Mouse (Mus musculus) neural tube, embryonic 12.5 days (tissue): ENCODE results near the gene Ntrk3. TPM values are rescaled to one million over a fixed set of nuclear protein-coding genes. Genes with fewer than 3 reads are reported as not detected.

Experiments
- ATAC-seq: fragments of 200-750 bp; cut with Nextera tagmentation; 2 replicates; pipeline ENCODE4 v1.8.0; 2017; ENCODE audit warnings: low read depth, mild to moderate bottlenecking, moderate TSS enrichment, moderate library complexity; ENCODE audit not compliant: low FRiP score
- H3K27ac ChIP-seq: fragments of 300-500 bp; sonication (generic); 2 replicates; pipeline ENCODE4 v1.5.1; 2016
- H3K27me3 ChIP-seq: fragments of 300-500 bp; sonication (generic); replicated peaks from 2 replicates; pipeline ENCODE4 v1.6.1; 2016; ENCODE audit warnings: mild to moderate bottlenecking
- H3K36me3 ChIP-seq: fragments of 300-500 bp; sonication (generic); 2 replicates; pipeline ENCODE4 v1.6.1; 2016; ENCODE audit warnings: mild to moderate bottlenecking
- H3K4me1 ChIP-seq: fragments of 300-500 bp; sonication (generic); 2 replicates; pipeline ENCODE4 v1.6.1; 2016
- H3K4me2 ChIP-seq: fragments of 300-500 bp; sonication (generic); replicated peaks from 2 replicates; pipeline ENCODE4 v1.6.1; 2016; ENCODE audit warnings: mild to moderate bottlenecking
- H3K4me3 ChIP-seq: fragments of 300-500 bp; sonication (generic); 2 replicates; pipeline ENCODE4 v1.5.1; 2016
- H3K9ac ChIP-seq: fragments of 300-500 bp; sonication (generic); 2 replicates; pipeline ENCODE4 v1.6.1; 2016; ENCODE audit warnings: mild to moderate bottlenecking
- H3K9me3 ChIP-seq: fragments of 300-500 bp; sonication (generic); 2 replicates; pipeline ENCODE4 v1.6.1; 2016; ENCODE audit warnings: mild to moderate bottlenecking
- WGBS: fragments of 180-500 bp; shearing (Covaris S2); methylation state at CpG from one replicate; pipeline ENCODE4 v1.1.7; 2016; 5-methylcytosine and 5-hydroxymethylcytosine counted together
- polyA plus RNA-seq: library from polyadenylated mRNA; unstranded; fragments of >200 nt; fragmentation: Nextera tagmentation; extraction: Ambion mirVana; gene quantifications from 2 replicates; pipeline ENCODE4 v1.2.1, GENCODE M21; 2016

Ntrk3 gene
- polyA plus RNA-seq, 1 experiment from 2014 or later = 17.6 TPM

DNA sequence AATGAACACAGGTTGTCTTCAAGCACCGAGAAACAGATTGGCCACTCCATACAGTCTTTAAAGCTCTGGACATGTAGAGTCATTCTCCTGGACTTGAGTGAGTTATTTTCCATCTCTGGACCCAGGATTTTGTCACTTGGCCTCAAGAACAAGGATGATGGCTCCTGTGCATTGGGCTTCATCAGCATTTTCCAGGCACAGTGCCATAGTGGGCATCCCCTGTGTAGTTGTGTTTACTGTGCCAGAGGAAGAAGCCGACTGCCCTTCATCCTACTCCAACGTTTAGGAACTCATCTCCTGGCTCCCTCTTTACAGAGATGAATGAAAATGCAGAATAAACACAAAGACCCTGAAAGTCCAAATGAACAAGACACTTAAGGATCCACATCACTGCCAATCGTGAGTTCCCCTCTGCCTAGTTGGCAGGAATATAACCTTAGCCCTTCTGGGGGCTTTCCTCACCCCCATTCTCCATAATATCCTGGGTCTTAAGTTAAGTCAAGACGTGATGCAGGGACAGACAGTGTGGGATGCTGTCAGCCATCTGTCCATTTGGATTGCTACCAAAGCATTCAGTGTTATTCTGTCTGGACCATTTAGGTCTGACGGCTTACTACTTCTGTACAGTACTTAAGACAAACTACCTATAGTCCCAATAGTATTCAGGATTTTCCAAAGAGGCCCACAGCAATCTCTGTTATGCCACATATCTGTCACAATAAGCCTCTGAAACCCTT, 137.7 kb downstream of the Ntrk3 start:
- 85% methylated on average over 6 of the region's 6 CpGs for WGBS
- Histone ChIP-seq H3K36me3 (no peaks in the 10 kb centered on the region), H3K4me1 (peaks cover 31% of the 10 kb centered on the region), H3K4me2 (no peak overlapping the region), H3K27ac (no peak overlapping the region), H3K27me3 (peaks cover 3% of the 10 kb centered on the region; the same call in 1 of the 2 replicates), H3K9me3 (no peaks in the 10 kb centered on the region), H3K4me3 (no peak overlapping the region), H3K9ac (no peak overlapping the region)
- no peak for ATAC-seq

DNA sequence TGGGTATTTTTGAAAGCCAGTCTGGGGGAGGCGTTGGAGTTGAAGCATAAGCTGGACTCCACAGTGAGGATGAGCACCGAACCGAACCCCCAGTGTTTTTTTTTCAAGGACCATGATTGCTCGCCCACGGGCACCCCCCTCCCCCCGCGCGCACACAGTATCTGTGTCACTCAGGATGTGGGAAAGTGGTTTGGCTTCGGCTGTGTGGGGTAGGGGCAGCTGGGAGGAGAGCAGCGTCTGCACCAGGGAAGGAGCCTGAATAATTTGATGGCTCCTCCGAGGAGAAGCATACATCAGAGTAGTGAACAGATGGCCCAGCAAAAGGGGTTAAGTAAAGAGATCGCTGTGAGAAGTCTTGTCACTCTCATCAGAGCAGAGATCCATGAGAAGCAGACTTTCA, 139.7 kb downstream of the Ntrk3 start:
- 36% methylated on average over 12 of the region's 12 CpGs for WGBS
- no peak overlapping the region for H3K27ac ChIP-seq
- no peak overlapping the region for H3K9ac ChIP-seq
- peaks cover 18% of the 10 kb centered on the region for H3K4me1 ChIP-seq
- no peaks in the 10 kb centered on the region for H3K9me3 ChIP-seq
- peaks cover 3% of the 10 kb centered on the region; the same call in 1 of the 2 replicates for H3K27me3 ChIP-seq
- ATAC-seq = no peak
- no peaks in the 10 kb centered on the region for H3K36me3 ChIP-seq
- peak overlapping the region; percentile 22; the same call in 1 of the 2 replicates for H3K4me2 ChIP-seq
- H3K4me3 ChIP-seq = no peak overlapping the region

DNA sequence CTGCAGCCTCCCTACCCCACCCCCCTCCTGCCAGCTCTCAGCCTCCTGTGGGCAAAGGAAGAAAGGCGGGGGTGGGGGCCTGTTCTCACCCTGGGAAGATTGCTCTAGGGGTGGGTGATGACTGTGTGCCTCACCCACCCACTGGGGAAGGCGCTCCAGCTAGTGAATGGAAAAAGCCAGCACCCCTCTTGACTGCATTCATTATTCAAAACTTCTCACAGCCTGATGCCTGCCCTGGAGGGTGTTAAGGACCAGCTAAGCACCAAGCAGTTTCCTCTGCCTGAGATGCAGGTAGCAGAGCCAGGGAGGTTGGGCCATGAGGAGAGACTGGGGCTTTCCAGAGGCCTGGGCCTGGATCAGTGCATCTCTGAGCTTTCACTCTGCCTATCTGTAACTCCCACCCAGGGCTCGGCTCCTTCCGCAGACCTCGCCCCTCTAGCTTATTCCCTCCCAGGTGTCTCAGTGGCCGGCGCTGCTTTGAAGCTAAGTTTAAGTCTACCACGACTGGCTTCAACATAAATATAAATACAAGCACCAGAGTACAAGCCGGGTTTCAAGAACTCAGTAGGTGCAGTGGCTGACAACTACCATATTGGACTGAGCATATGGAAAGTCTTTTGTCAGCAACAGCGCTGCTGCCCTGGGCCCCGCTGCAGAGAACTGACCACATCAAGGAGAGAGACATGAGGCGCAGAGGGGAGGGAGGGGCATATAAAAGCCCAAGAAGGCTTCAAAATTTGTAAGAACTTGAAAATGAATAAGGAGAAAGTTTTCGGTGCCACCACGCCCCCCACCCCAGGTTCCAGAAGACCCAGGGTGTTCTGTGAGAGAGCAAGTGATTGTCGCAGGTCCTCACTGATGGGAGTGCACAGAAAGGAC, 140.3 kb downstream of the Ntrk3 start:
- H3K4me2 ChIP-seq = peak overlapping the region; percentile 22; the same call in 1 of the 2 replicates
- ATAC-seq = peak; percentile 18; the same call in 1 of the 2 replicates
- H3K9ac ChIP-seq = no peak overlapping the region
- no peaks in the 10 kb centered on the region for H3K36me3 ChIP-seq
- peaks cover 18% of the 10 kb centered on the region for H3K4me1 ChIP-seq
- no peak overlapping the region for H3K4me3 ChIP-seq
- H3K27ac ChIP-seq = no peak overlapping the region
- WGBS = 31% methylated on average over 15 of the region's 15 CpGs
- H3K27me3 ChIP-seq = peaks cover 3% of the 10 kb centered on the region; the same call in 1 of the 2 replicates
- H3K9me3 ChIP-seq = no peaks in the 10 kb centered on the region

DNA sequence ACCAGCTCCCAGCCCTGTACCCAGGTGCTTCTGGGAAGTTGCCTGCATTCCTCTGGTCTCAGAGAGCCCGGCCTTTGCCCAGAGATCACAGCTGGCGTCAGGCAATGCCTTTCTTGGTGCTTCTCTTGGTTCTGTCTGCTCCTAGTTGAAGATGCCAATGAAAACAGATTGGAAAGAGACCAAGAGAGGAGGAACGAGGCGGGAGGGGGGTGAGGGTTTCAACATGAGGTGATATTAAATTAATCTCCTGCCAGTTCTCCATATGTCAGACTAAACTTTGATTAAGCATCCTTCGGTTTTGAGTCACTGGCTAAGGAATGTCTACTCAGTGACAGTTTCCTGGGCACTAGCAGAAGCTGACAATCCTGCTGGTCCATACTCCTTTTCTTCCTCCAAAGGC, 141.3 kb downstream of the Ntrk3 start:
- Histone ChIP-seq H3K36me3 (no peaks in the 10 kb centered on the region), H3K4me3 (no peak overlapping the region), H3K27ac (no peak overlapping the region), H3K4me2 (no peak overlapping the region), H3K9ac (no peak overlapping the region), H3K9me3 (no peaks in the 10 kb centered on the region), H3K27me3 (peaks cover 3% of the 10 kb centered on the region; the same call in 1 of the 2 replicates), H3K4me1 (peaks cover 18% of the 10 kb centered on the region)
- WGBS = 66% methylated on average over 5 of the region's 5 CpGs
- ATAC-seq = no peak

DNA sequence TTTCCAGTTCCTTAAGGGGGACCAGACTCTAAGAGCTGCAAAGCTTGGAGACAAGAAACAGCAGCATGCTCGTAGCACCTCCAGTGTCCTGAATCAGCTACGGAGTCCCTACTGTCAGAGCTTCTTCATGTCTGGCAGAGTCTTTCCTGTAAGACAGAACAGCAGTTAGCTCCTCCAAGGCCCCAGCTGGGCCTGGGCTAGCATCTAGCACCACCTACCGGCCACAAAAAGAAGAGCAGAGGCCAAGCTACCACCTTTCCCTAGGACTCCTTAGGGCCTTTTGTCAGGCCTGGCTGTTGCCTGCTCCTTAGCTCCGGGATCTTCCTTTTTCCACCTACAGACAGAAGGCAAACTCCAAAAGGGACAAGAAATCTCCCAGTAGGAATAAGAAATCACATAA, 141.9 kb downstream of the Ntrk3 start:
- WGBS = 6% methylated on average over 4 of the region's 4 CpGs
- Histone ChIP-seq H3K9me3 (no peaks in the 10 kb centered on the region), H3K36me3 (no peaks in the 10 kb centered on the region), H3K27me3 (peaks cover 3% of the 10 kb centered on the region; the same call in 1 of the 2 replicates), H3K4me1 (peaks cover 18% of the 10 kb centered on the region), H3K4me2 (no peak overlapping the region), H3K4me3 (no peak overlapping the region), H3K9ac (no peak overlapping the region), H3K27ac (no peak overlapping the region)
- ATAC-seq = peak; percentile 85

DNA sequence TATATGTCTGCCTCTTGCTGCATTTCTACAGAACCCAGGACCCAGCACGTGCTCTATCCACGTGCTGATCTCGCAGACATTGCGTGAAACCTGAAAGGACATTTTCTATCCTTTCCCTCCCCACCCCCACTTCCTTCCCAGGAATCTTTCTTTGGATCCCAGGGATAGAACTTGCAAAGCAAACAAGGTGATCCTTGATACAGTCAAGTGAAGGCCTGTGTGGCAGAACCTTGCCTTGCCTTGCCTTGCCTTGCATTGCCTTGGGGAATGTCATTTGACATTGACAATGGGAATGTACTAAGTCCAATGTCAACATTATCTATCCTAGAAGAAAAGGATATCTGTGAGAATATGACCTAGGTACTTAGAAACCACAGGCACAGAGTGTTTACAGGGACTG, 144.9 kb downstream of the Ntrk3 start:
- H3K4me1 ChIP-seq = peaks cover 13% of the 10 kb centered on the region
- no peak overlapping the region for H3K4me2 ChIP-seq
- WGBS = 89% methylated on average over 4 of the region's 4 CpGs
- no peaks in the 10 kb centered on the region for H3K36me3 ChIP-seq
- no peaks in the 10 kb centered on the region for H3K9me3 ChIP-seq
- H3K27ac ChIP-seq = no peak overlapping the region
- H3K4me3 ChIP-seq = no peak overlapping the region
- no peak for ATAC-seq
- peaks cover 3% of the 10 kb centered on the region; the same call in 1 of the 2 replicates for H3K27me3 ChIP-seq
- H3K9ac ChIP-seq = no peak overlapping the region

DNA sequence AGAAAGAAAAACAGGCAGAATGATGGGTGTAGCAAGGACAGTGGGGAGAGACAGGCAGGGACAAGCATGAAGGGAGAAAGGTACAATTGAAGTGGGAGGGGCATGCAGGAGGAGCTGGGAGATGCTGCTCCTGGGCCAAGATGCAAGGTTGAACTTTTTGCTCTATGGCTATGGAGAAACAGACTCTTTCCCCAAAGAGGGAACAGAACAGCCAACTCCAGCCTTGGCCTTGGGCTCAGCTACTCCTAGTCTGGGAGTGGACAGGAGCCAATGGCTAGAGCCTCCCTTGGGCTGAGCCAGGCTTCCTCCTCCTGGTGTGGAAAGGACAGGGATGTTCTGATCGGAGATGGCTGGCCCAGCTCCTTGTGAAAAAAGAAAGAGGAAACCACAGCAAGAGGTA, 145.6 kb downstream of the Ntrk3 start:
- no peaks in the 10 kb centered on the region for H3K9me3 ChIP-seq
- H3K36me3 ChIP-seq = no peaks in the 10 kb centered on the region
- H3K27me3 ChIP-seq = peaks cover 3% of the 10 kb centered on the region; the same call in 1 of the 2 replicates
- H3K9ac ChIP-seq = no peak overlapping the region
- 82% methylated on average over 1 of the region's 1 CpGs for WGBS
- peaks cover 5% of the 10 kb centered on the region; the same call in 1 of the 2 replicates for H3K4me1 ChIP-seq
- H3K4me2 ChIP-seq = no peak overlapping the region
- H3K4me3 ChIP-seq = no peak overlapping the region
- no peak for ATAC-seq
- no peak overlapping the region for H3K27ac ChIP-seq

DNA sequence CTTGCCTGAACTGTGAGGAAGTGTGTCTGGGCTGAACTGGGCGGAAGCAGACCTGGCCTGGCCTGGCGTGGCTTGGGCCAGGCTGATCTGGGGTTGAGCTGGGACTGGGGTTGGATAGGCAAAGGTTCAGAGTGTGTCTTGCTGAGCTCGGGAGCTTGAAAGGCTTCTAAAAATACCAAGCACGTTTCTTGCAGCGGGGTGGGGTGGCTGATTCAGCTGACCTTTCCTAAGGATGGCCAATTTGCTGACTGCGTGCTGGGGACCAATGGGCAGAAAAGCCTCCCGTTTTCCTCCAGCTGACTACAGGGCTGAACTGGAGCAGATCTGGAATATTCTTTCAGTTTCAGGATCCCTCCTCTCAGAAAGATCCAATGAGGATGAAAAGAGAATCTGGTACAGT, 148.0 kb downstream of the Ntrk3 start:
- H3K9ac ChIP-seq = no peak overlapping the region
- no peak overlapping the region for H3K4me2 ChIP-seq
- no peaks in the 10 kb centered on the region for H3K36me3 ChIP-seq
- H3K4me1 ChIP-seq = peaks cover 3% of the 10 kb centered on the region; the same call in 1 of the 2 replicates
- H3K27me3 ChIP-seq = no peaks in the 10 kb centered on the region
- H3K27ac ChIP-seq = no peak overlapping the region
- WGBS = 71% methylated on average over 7 of the region's 7 CpGs
- no peak for ATAC-seq
- H3K9me3 ChIP-seq = no peaks in the 10 kb centered on the region
- no peak overlapping the region for H3K4me3 ChIP-seq

DNA sequence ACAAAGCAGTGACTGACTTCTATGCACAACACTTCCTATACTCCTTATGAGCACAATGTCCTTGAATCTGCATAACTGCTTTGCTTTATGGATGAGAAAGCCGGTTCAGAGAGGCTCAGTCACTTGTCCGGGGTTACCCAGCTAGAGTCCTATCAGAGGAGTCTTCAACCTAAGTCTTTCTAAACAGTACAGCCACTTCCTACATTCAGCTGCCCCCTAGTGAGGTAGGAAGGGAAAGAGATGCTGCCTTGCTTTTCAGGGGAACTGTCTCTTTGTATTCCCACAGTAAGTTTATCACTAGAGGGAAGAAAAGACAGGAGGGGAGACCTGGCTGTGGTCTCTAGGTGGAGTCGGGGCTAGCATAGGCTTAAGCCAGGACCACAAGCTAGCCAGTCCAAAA, 151.0 kb downstream of the Ntrk3 start:
- H3K27me3 ChIP-seq = peaks cover 4% of the 10 kb centered on the region
- H3K4me3 ChIP-seq = no peak overlapping the region
- H3K36me3 ChIP-seq = no peaks in the 10 kb centered on the region
- H3K27ac ChIP-seq = no peak overlapping the region
- WGBS = 20% methylated on average over 3 of the region's 3 CpGs
- H3K4me2 ChIP-seq = no peak overlapping the region
- no peak overlapping the region for H3K9ac ChIP-seq
- no peak for ATAC-seq
- H3K9me3 ChIP-seq = no peaks in the 10 kb centered on the region
- peaks cover 3% of the 10 kb centered on the region; the same call in 1 of the 2 replicates for H3K4me1 ChIP-seq

DNA sequence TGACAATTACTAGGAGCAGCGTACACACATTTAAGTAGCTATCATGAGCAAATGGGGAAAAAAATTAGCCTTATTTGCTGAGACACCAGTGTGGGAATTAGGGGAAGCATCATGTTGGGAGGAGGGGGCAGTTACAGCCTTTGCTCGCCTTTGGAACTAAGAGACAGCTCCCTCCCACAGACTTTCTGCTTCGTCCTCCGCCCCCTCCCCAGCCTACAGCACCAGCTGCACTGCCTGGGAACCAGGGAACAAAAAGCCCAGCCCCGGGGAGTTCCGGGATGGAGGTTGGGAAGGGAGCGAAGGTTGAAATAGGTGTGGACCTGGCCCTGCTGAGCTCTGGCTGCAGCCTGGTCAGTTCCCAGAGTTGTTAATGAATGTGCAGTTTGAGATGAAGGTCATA, 151.9 kb downstream of the Ntrk3 start:
- Histone ChIP-seq H3K4me2 (no peak overlapping the region), H3K9ac (no peak overlapping the region; the same call in 1 of the 2 replicates), H3K27ac (no peak overlapping the region), H3K9me3 (no peaks in the 10 kb centered on the region), H3K36me3 (no peaks in the 10 kb centered on the region), H3K4me1 (peaks cover 3% of the 10 kb centered on the region; the same call in 1 of the 2 replicates), H3K27me3 (peaks cover 6% of the 10 kb centered on the region), H3K4me3 (no peak overlapping the region)
- WGBS = 36% methylated on average over 7 of the region's 7 CpGs
- ATAC-seq = no peak

DNA sequence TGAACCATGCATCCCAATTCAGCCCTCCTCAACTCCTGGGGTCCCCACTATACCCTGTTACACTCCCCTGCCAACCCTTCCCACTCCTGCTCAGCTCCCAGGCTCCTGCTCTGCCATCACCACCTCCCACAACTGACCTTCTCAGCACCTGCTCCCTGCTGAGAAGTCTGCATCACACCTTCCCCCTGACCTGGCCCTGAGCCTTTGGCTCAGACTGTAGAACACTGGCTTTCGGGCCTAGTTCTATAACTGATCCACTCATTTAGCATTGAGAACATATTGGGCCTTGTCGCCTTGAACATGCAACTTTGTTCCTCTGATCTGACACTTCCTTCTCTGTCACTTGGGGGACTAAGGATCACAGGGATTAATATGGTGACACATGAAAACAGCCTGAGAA, 152.9 kb downstream of the Ntrk3 start:
- Histone ChIP-seq H3K27ac (no peak overlapping the region), H3K27me3 (peaks cover 6% of the 10 kb centered on the region), H3K36me3 (no peaks in the 10 kb centered on the region), H3K9ac (no peak overlapping the region), H3K4me3 (no peak overlapping the region), H3K4me1 (peaks cover 3% of the 10 kb centered on the region; the same call in 1 of the 2 replicates), H3K9me3 (no peaks in the 10 kb centered on the region), H3K4me2 (no peak overlapping the region)
- WGBS = 90% methylated on average over 2 of the region's 2 CpGs
- no peak for ATAC-seq

DNA sequence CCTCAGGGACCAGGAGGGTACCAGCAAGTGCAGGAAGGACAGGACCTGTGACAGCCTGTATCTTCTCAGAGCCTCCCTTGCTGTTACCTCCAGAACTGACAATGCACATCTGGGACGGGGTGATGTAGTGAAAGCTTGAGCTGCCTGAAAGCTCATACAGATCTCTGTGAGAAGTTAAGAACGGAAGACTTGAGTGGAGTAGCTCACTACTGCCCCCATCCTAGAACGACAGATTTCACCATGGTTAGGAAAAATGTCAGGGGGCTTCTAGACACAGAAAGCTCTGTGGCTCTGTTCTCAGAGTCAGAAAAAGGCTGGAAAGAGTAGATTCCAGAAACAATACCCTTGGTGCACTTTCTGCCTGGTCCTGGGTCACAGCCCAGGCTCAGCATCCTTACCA, 153.3 kb downstream of the Ntrk3 start:
- 5% methylated on average over 3 of the region's 3 CpGs for WGBS
- no peaks in the 10 kb centered on the region for H3K9me3 ChIP-seq
- H3K4me3 ChIP-seq = no peak overlapping the region
- H3K27ac ChIP-seq = no peak overlapping the region
- H3K27me3 ChIP-seq = peaks cover 6% of the 10 kb centered on the region
- peaks cover 4% of the 10 kb centered on the region; the same call in 1 of the 2 replicates for H3K4me1 ChIP-seq
- no peak overlapping the region for H3K9ac ChIP-seq
- ATAC-seq = no peak
- no peak overlapping the region for H3K4me2 ChIP-seq
- no peaks in the 10 kb centered on the region for H3K36me3 ChIP-seq
